Mouse (Mus musculus): ENCODE data around the gene Phip.

- TF ChIP-seq CTCF (IDR thresholded peaks at IDR 0.05; ENCODE audit: insufficient read depth, low read depth, low read length) (no peak), POLR2A (IDR thresholded peaks at IDR 0.05; ENCODE audit: insufficient read depth, low read depth, low read length) (no peak)
Measured at GRCm38 (mm10) chr9:82877078-82877477, 98.2 kb downstream of the Phip start.

Data from olfactory bulb, adult 2 months (tissue).